Mouse (Mus musculus) ES-E14 (cell line): Measurements from ENCODE around the gene Cep72.

Source experiments
- CHD2 ChIP-seq: IDR thresholded peaks from 2 replicates; pipeline ENCODE4 v1.6.1; 2014; ENCODE audit warnings: mild to moderate bottlenecking, low read depth, low read length, inconsistent platforms
- HCFC1 ChIP-seq: IDR thresholded peaks from 2 replicates; pipeline ENCODE4 v1.6.1; 2012; ENCODE audit warnings: low read length, inconsistent platforms, borderline replicate concordance; ENCODE audit not compliant: insufficient read depth
- MAFK ChIP-seq: IDR thresholded peaks from 2 replicates; pipeline ENCODE4 v1.6.1; 2014; ENCODE audit warnings: mild to moderate bottlenecking, low read depth, low read length, inconsistent platforms; ENCODE audit not compliant: insufficient read depth
- ZNF384 ChIP-seq: IDR thresholded peaks from 2 replicates; pipeline ENCODE4 v1.6.1; 2012; ENCODE audit warnings: low read depth, low read length, inconsistent platforms

DNA sequence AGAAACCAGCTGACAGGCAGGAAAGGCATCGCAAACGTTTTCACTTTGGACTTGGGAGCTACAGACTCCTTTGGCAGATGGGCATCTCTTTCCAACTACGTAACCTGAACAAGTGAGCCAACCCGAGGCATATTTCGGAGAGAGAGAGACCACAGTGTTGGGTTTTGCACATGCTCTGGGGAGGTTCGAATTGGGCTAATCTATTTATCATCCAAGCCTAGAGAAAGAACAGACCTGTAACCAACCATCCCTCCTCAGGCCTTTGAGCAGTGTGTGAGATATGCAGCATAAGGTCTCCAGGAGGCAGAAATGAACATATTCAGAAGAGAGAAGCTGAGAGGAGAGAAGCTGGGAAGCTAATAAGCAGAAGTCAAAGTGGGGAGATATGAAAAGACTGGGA, 61.1 kb downstream of the Cep72 start:
- no peak for TF ChIP-seq MAFK
- no peak for TF ChIP-seq CHD2
- TF ChIP-seq ZNF384, result no peak
- TF ChIP-seq HCFC1, result no peak
